Mouse (Mus musculus): ENCODE data around the gene Vmn1r103. TPM values are rescaled to one million over a fixed set of nuclear protein-coding genes. Genes with fewer than 3 reads are reported as not detected.

Gene Vmn1r103
- not detected for total RNA-seq (2023)

DNA sequence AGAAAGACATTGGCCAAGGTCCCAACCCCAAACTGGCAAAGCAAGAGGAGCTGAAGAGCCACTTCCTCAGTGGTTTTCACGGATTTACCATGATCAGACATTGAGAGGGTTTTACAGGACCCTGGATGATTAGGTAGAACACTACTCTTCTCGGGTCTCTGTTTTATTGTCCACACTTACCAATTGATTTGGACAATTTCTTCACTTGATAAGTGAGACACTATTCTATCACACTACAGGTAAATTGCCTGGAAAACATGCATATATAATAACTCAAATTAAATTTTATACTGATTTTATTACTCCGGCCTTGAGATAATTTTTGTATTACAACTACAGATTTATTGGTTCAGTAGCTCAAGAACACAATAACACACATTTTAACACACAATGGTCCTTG, at the start of gene Vmn1r103:
Gene Vmn1r103, minus strand, starts transcription at position 101 of the 400 bp plus-strand sequence.

DNA sequence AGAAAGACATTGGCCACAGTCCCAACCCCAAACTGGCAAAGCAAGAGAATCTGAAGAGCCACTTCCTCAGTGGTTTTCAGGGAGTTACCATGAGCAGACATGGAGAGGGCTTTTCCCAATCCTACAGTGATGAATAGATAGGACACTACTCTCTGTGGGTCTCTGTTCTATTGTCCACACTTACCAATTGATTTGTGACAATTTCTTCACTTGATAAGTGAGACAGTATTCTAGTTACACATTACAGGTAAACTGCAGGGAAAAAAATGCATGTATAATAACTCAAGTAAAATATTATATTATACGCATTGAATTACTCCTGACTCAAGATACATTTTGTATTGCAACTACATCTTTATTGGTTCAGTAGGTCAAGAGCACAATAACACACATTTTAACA, 35.3 kb upstream of the Vmn1r103 start, which contains the start of gene Gm5726:
Gene Gm5726, minus strand, starts transcription at position 101 of the 400 bp plus-strand sequence.

DNA sequence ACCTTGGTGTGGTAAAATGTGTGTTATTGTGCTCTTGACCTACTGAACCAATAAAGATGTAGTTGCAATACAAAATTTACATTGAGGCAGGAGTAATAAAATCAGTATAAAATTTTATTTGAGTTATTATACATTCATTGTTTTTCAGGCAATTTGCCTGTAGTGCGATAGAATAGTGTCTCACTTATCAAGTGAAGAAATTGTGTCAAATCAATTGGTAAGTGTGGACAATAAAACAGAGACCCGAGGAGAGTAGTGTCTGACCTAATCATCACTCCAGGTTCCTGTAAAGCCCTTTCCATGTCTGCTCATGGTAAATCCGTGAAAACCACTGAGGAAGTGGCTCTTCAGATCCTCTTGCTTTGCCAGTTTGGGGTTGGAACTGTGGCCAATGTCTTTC, 23.2 kb upstream of the Vmn1r103 start, which contains the start of gene Vmn1r104:
Gene Vmn1r104, plus strand, starts transcription at position 301 of the 400 bp plus-strand sequence.

DNA sequence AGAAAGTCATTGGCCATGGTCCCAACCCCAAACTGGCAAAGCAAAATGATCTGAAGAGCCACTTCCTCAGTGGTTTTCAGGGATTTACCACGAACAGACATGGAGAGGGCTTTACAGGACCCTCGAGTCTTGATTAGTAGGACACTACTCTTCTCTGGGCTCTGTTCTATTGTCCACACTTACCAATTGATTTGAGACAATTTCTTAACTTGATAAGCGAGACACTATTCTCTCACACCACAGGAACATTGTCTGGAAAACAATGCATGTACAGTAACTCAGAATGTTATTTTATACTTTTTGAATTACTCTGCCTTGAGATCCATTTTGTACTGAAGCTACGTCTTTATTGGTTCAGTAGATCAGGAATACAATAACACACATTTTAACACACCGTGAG, 35.5 kb downstream of the Vmn1r103 start, which contains the start of gene Gm10670:
Gene Gm10670, minus strand, starts transcription at position 101 of the 400 bp plus-strand sequence.

Other genes with a start within 250 kb of the Vmn1r103 start
- not detected for gene Gm5890, start 247.7 kb downstream of the Vmn1r103 start, total RNA-seq (2023)
- not detected for gene Gm4133, start 176.5 kb downstream of the Vmn1r103 start, total RNA-seq (2023)
- not detected for gene Gm5728, start 135.1 kb downstream of the Vmn1r103 start, total RNA-seq (2023)
- gene Vmn1r100, start 92.6 kb downstream of the Vmn1r103 start, total RNA-seq (2023) = not detected
- not detected for gene Vmn1r101, start 67.9 kb downstream of the Vmn1r103 start, total RNA-seq (2023)
- gene Gm10670, start 35.6 kb downstream of the Vmn1r103 start, total RNA-seq (2023) = not detected
- not detected for gene Vmn1r104, start 23.3 kb upstream of the Vmn1r103 start, total RNA-seq (2023)
- not detected for gene Gm5726, start 35.2 kb upstream of the Vmn1r103 start, total RNA-seq (2023)
- not detected for gene Gm4141, start 65.7 kb upstream of the Vmn1r103 start, total RNA-seq (2023)
- not detected for gene Gm4513, start 88.5 kb upstream of the Vmn1r103 start, total RNA-seq (2023)
- not detected for gene Vmn1r107, start 158.4 kb upstream of the Vmn1r103 start, total RNA-seq (2023)
- not detected for gene Vmn1r111, start 192.7 kb upstream of the Vmn1r103 start, total RNA-seq (2023)
- gene Gm10668, start 220.1 kb upstream of the Vmn1r103 start, total RNA-seq (2023) = not detected